In genomic region chr11:60093227-60093626, GRCm38 (mm10) we compare ENCODE assay signal across 14 mouse cellular contexts. TPM values are rescaled to one million over a fixed set of nuclear protein-coding genes. Genes with fewer than 3 reads are reported as not detected.
DNase-seq lines count a peak whose midpoint lies in the region; ATAC-seq lines count a peak whose summit lies in the region.
"Had no signal": no experiment of that assay in that cellular context is flagged by ENCODE, and none has a peak within 500 bp of the region (broad histone marks: within the 10 kb centered on the region; RNA-seq: fewer than 3 reads in every experiment).

No protein-coding gene starts in this region.

- DNase-seq in forebrain, embryonic 10.5 days (ENCODE audit: extremely low spot score, low spot score) = no peak
- DNase-seq in hindbrain, embryonic 11.5 days (ENCODE audit: low spot score) = no peak
- DNase-seq in ovary, postnatal 36 days (ENCODE audit: low spot score) = no peak
- no peak for DNase-seq in left cerebral cortex, postnatal 25 days (ENCODE audit: low spot score in 2 of 2)
- DNase-seq: gastrocnemius, postnatal 10 days; kidney, adult 2 months; lung, postnatal 14 days; spleen, adult 18-20 months; thymus, postnatal 4 days had no signal

- peak overlapping the region; percentile 52 for H3K27ac ChIP-seq in forebrain, embryonic 15.5 days (replicated peaks)
- no peak overlapping the region for H3K27ac ChIP-seq in forebrain, embryonic 10.5 days
- H3K27ac ChIP-seq in hindbrain, embryonic 11.5 days (ENCODE audit: low read depth, low read length) = peak overlapping the region; percentile 76
- peak overlapping the region; percentile 75 for H3K27ac ChIP-seq in hindbrain, embryonic 15.5 days (replicated peaks)
- peak overlapping the region; percentile 83 for H3K27ac ChIP-seq in midbrain, embryonic 16.5 days (ENCODE audit: low read length)
- H3K27ac ChIP-seq: liver, embryonic 14.5 days had no signal

- no peaks in the 10 kb centered on the region for H3K9me3 ChIP-seq in forebrain, embryonic 15.5 days
- no peaks in the 10 kb centered on the region for H3K9me3 ChIP-seq in forebrain, embryonic 10.5 days
- no peaks in the 10 kb centered on the region for H3K9me3 ChIP-seq in hindbrain, embryonic 11.5 days (ENCODE audit: control insufficient read depth, low read length)
- H3K9me3 ChIP-seq in hindbrain, embryonic 15.5 days = no peaks in the 10 kb centered on the region
- H3K9me3 ChIP-seq in midbrain, embryonic 16.5 days (replicated peaks; ENCODE audit: control insufficient read depth, low read length, poor library complexity, severe bottlenecking) = no peaks in the 10 kb centered on the region

- intact Hi-C loops in left cerebral cortex, postnatal 25 days (cut with DNase I) = no loop called here

- no peaks in the 10 kb centered on the region for H3K36me3 ChIP-seq in forebrain, embryonic 15.5 days
- H3K36me3 ChIP-seq in forebrain, embryonic 10.5 days (replicated peaks) = no peaks in the 10 kb centered on the region
- H3K36me3 ChIP-seq in hindbrain, embryonic 11.5 days (ENCODE audit: control insufficient read depth, insufficient read depth, low read length) = no peaks in the 10 kb centered on the region
- H3K36me3 ChIP-seq in hindbrain, embryonic 15.5 days = no peaks in the 10 kb centered on the region
- H3K36me3 ChIP-seq in midbrain, embryonic 16.5 days (ENCODE audit: control insufficient read depth, insufficient read depth, low read length) = no peaks in the 10 kb centered on the region

- no peak for ATAC-seq in forebrain, embryonic 15.5 days (replicated peaks)
- no peak for ATAC-seq in hindbrain, embryonic 11.5 days (ENCODE audit: low FRiP score)
- ATAC-seq in hindbrain, embryonic 15.5 days (ENCODE audit: low FRiP score, low read depth) = no peak
- no peak for ATAC-seq in midbrain, embryonic 16.5 days

- peaks cover 21% of the 10 kb centered on the region for H3K4me1 ChIP-seq in forebrain, embryonic 15.5 days
- peaks cover 49% of the 10 kb centered on the region for H3K4me1 ChIP-seq in forebrain, embryonic 10.5 days
- H3K4me1 ChIP-seq in hindbrain, embryonic 11.5 days (replicated peaks; ENCODE audit: control insufficient read depth, insufficient read depth, low read length) = peaks cover 8% of the 10 kb centered on the region
- peaks cover 42% of the 10 kb centered on the region for H3K4me1 ChIP-seq in hindbrain, embryonic 15.5 days (replicated peaks)
- H3K4me1 ChIP-seq in midbrain, embryonic 16.5 days (ENCODE audit: control insufficient read depth, insufficient read depth, low read length) = peaks cover 38% of the 10 kb centered on the region

- no peak overlapping the region for H3K9ac ChIP-seq in forebrain, embryonic 15.5 days (replicated peaks)
- no peak overlapping the region for H3K9ac ChIP-seq in hindbrain, embryonic 11.5 days (ENCODE audit: low read depth, low read length)
- no peak overlapping the region for H3K9ac ChIP-seq in hindbrain, embryonic 15.5 days
- H3K9ac ChIP-seq in midbrain, embryonic 16.5 days (ENCODE audit: low read depth, low read length) = no peak overlapping the region
- H3K9ac ChIP-seq: liver, embryonic 14.5 days had no signal

- no peaks in the 10 kb centered on the region for H3K27me3 ChIP-seq in forebrain, embryonic 15.5 days
- no peaks in the 10 kb centered on the region for H3K27me3 ChIP-seq in forebrain, embryonic 10.5 days (ENCODE audit: poor library complexity, severe bottlenecking)
- no peaks in the 10 kb centered on the region for H3K27me3 ChIP-seq in hindbrain, embryonic 11.5 days (ENCODE audit: control insufficient read depth, insufficient read depth, low read length)
- no peaks in the 10 kb centered on the region for H3K27me3 ChIP-seq in hindbrain, embryonic 15.5 days
- H3K27me3 ChIP-seq in midbrain, embryonic 16.5 days (ENCODE audit: control insufficient read depth, insufficient read depth, low read depth, low read length) = no peaks in the 10 kb centered on the region

- H3K4me3 ChIP-seq in forebrain, embryonic 15.5 days = no peak overlapping the region
- H3K4me3 ChIP-seq in forebrain, embryonic 10.5 days = no peak overlapping the region
- H3K4me3 ChIP-seq in hindbrain, embryonic 11.5 days (ENCODE audit: low read depth, low read length) = no peak overlapping the region
- H3K4me3 ChIP-seq in hindbrain, embryonic 15.5 days = no peak overlapping the region
- no peak overlapping the region for H3K4me3 ChIP-seq in midbrain, embryonic 16.5 days (ENCODE audit: low read depth, low read length)

- no peak overlapping the region for H3K4me2 ChIP-seq in forebrain, embryonic 15.5 days (replicated peaks)
- H3K4me2 ChIP-seq in hindbrain, embryonic 11.5 days (replicated peaks; ENCODE audit: low read depth, low read length) = no peak overlapping the region
- no peak overlapping the region for H3K4me2 ChIP-seq in hindbrain, embryonic 15.5 days
- H3K4me2 ChIP-seq in midbrain, embryonic 16.5 days (ENCODE audit: low read length) = no peak overlapping the region

RNA-seq across cellular contexts. Expression of gene Rai1, which starts 11.6 kb away (rescaled TPM):
- 31.9 and 34.2 TPM in 2 replicates for polyA plus RNA-seq in forebrain, embryonic 15.5 days (2015; fragmentation: Nextera tagmentation; extraction: Ambion mirVana)
- 24.7 and 25.3 TPM in 2 replicates for polyA plus RNA-seq in forebrain, embryonic 10.5 days (2016; fragmentation: Nextera tagmentation; extraction: Ambion mirVana)
- 22.6 and 28.1 TPM in 2 replicates for polyA plus RNA-seq in hindbrain, embryonic 11.5 days (2014; fragmentation: Nextera tagmentation; extraction: Ambion mirVana)
- 32.5 and 33.2 TPM in 2 replicates for polyA plus RNA-seq in hindbrain, embryonic 15.5 days (2015; fragmentation: Nextera tagmentation; extraction: Ambion mirVana)
- polyA plus RNA-seq in midbrain, embryonic 16.5 days (2015; fragmentation: Nextera tagmentation; extraction: Ambion mirVana) = 25.0 and 26.5 TPM in 2 replicates
- total RNA-seq in left cerebral cortex, postnatal 25 days (2021) = 10 to 100 TPM; 59.4 to 69.2 TPM

RNA-seq across cellular contexts. Expression of gene Pemt, which starts 46.9 kb away (rescaled TPM):
- 5.5 and 5.8 TPM in 2 replicates for polyA plus RNA-seq in forebrain, embryonic 15.5 days (2015; fragmentation: Nextera tagmentation; extraction: Ambion mirVana)
- 7.9 and 9.7 TPM in 2 replicates for polyA plus RNA-seq in forebrain, embryonic 10.5 days (2016; fragmentation: Nextera tagmentation; extraction: Ambion mirVana)
- 5.1 and 7.2 TPM in 2 replicates for polyA plus RNA-seq in hindbrain, embryonic 11.5 days (2014; fragmentation: Nextera tagmentation; extraction: Ambion mirVana)
- 8.9 and 9.7 TPM in 2 replicates for polyA plus RNA-seq in hindbrain, embryonic 15.5 days (2015; fragmentation: Nextera tagmentation; extraction: Ambion mirVana)
- 7.6 and 9.4 TPM in 2 replicates for polyA plus RNA-seq in midbrain, embryonic 16.5 days (2015; fragmentation: Nextera tagmentation; extraction: Ambion mirVana)
- 1 to 10 TPM; 5.0 to 7.6 TPM for total RNA-seq in left cerebral cortex, postnatal 25 days (2021)
- total RNA-seq: neutrophil, adult 5-6 weeks had no signal
